Mouse (Mus musculus): ENCODE measurements at regions not wholly inside any gene's neighbourhood (a gene's known extent, or its start where the extent isn't known, plus 50 kb on each side); places are given as distances from the start of the nearest gene placed in this dataset.
"Not testable (repeated sequence)": the region's sequence is repeated elsewhere in the genome, so short reads cannot be mapped to it uniquely, and the experiment has no call there.

DNA sequence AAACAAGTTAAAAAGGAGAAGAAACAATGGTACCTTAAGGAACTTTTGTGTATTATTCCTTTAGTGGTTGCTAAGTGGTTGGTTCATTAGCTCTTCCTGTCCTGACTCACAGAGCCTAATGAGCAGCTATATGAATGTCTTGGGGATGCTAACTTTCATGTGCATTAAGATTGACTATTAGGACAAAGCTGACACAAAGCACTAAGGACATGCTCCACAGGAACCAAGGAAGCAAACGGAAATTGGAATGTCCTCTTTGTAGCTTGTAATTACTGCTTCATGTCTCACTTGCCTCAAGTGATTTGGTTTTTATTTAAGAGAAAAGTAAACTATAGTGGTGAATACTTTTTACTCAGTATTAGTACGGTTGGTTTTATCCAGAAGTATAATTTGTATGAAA is 627.2 kb downstream of the Hdgfl1 start:
- Histone ChIP-seq H3K4me3 (no peak overlapping the region), H3K4me1 (ENCODE audit: control insufficient read depth, insufficient read depth, low read length) (no peaks in the 10 kb centered on the region), H3K36me3 (ENCODE audit: control insufficient read depth, insufficient read depth, low read length) (no peaks in the 10 kb centered on the region), H3K27ac (no peak overlapping the region), H3K79me2 (replicated peaks; ENCODE audit: control insufficient read depth, insufficient read depth, low read length) (no peaks in the 10 kb centered on the region), H3K27me3 (ENCODE audit: control insufficient read depth, insufficient read depth, low read length) (no peaks in the 10 kb centered on the region), H3K9ac (ENCODE audit: low read depth, low read length) (no peak overlapping the region)
- DNase-seq: no peak
- 94% methylated on average over 2 of the region's 2 CpGs for WGBS
- intact Hi-C loops (cut with DNase I): no loop called here
- no peak for TF ChIP-seq POLR2A (IDR thresholded peaks at IDR 0.05; ENCODE audit: insufficient read depth, low read depth, low read length)
- TF ChIP-seq EP300 (IDR thresholded peaks at IDR 0.05; ENCODE audit: insufficient read depth, low read depth, low read length): no peak
- no peak for TF ChIP-seq CTCF (IDR thresholded peaks at IDR 0.05)

DNA sequence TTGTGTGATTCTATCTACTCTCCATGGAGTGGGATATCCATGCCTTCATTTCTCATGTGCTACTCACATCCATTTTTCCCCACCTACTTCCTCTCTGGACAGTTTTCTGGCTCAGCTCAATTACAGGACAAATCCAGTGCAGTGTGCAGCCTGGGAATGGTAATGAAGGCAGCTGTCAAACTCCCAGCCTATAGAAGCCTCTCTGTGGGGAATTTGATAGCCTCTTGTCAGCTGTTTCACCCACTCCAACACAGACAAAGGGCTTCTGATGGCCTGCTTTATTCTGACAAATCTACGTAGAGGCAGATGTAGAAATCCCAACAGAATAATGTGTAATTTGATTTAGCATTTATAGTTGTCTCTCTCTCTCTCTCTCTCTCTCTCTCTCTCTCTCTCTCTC is 650.6 kb downstream of the Hdgfl1 start:
- 69% methylated on average over 1 of the region's 1 CpGs for WGBS

DNA sequence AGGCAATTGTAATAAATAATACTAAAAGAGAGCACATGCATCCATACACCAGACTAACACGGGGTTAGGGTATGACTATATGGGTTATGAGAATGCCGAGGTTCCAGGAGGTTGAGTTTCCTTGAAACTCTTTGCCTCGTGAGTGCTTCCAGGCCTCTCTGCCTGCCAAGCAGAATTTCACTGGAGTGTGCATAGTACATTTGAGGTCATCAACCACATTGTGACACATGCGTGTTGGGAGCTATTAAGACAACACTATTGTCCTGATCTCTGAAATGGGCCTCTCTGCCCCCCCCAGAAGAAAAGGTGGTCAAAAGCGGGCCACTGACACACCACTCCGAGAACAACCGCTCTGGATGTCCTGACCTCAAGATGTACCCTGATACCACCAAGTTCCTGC is 655.8 kb downstream of the Hdgfl1 start:
- no peak for DNase-seq
- H3K4me3 ChIP-seq: no peak overlapping the region
- no peaks in the 10 kb centered on the region for H3K4me1 ChIP-seq (ENCODE audit: control insufficient read depth, insufficient read depth, low read length)
- TF ChIP-seq POLR2A (IDR thresholded peaks at IDR 0.05; ENCODE audit: insufficient read depth, low read depth, low read length) (no peak), CTCF (IDR thresholded peaks at IDR 0.05) (no peak), EP300 (IDR thresholded peaks at IDR 0.05; ENCODE audit: insufficient read depth, low read depth, low read length) (no peak)
- H3K27ac ChIP-seq: no peak overlapping the region
- H3K36me3 ChIP-seq (ENCODE audit: control insufficient read depth, insufficient read depth, low read length): no peaks in the 10 kb centered on the region
- intact Hi-C loops (cut with DNase I): no loop called here
- H3K27me3 ChIP-seq (ENCODE audit: control insufficient read depth, insufficient read depth, low read length): no peaks in the 10 kb centered on the region
- no peaks in the 10 kb centered on the region for H3K79me2 ChIP-seq (replicated peaks; ENCODE audit: control insufficient read depth, insufficient read depth, low read length)
- 91% methylated on average over 7 of the region's 7 CpGs for WGBS
- H3K9ac ChIP-seq (ENCODE audit: low read depth, low read length): no peak overlapping the region

More for the DNA sequence above, 650.6 kb downstream of the Hdgfl1 start:
- Histone ChIP-seq H3K9ac (ENCODE audit: low read depth, low read length) (no peak overlapping the region), H3K27me3 (ENCODE audit: control insufficient read depth, insufficient read depth, low read length) (no peaks in the 10 kb centered on the region), H3K79me2 (replicated peaks; ENCODE audit: control insufficient read depth, insufficient read depth, low read length) (no peaks in the 10 kb centered on the region), H3K36me3 (ENCODE audit: control insufficient read depth, insufficient read depth, low read length) (no peaks in the 10 kb centered on the region), H3K4me3 (no peak overlapping the region), H3K27ac (no peak overlapping the region), H3K4me1 (ENCODE audit: control insufficient read depth, insufficient read depth, low read length) (no peaks in the 10 kb centered on the region)
- DNase-seq: no peak
- intact Hi-C loops (cut with DNase I): no loop called here
- TF ChIP-seq EP300 (IDR thresholded peaks at IDR 0.05; ENCODE audit: insufficient read depth, low read depth, low read length): no peak
- TF ChIP-seq CTCF (IDR thresholded peaks at IDR 0.05): no peak
- TF ChIP-seq POLR2A (IDR thresholded peaks at IDR 0.05; ENCODE audit: insufficient read depth, low read depth, low read length): no peak

DNA sequence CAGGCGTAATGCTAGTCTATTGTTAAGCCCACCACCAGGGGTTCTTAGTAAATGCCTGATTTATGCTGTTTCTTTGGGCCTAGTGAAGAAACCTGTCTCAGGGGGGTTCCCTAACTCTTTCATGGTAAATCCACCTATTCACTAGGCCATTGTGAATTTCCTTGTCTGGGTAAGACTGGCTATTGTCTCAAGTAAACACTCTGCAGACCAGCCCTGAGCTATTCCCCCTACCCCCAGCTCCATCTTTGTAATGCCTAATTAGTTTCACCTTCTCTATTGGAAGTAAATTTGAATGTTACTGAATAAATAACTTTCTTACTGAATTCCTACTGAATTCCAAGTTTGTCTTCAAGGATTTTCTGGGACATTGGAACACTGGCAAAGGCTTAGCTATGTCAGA is 656.2 kb downstream of the Hdgfl1 start:
- H3K9ac ChIP-seq (ENCODE audit: low read depth, low read length); DNase-seq; H3K79me2 ChIP-seq (replicated peaks; ENCODE audit: control insufficient read depth, insufficient read depth, low read length); H3K4me3 ChIP-seq; H3K27me3 ChIP-seq (ENCODE audit: control insufficient read depth, insufficient read depth, low read length); intact Hi-C loops (cut with DNase I); H3K36me3 ChIP-seq (ENCODE audit: control insufficient read depth, insufficient read depth, low read length); H3K27ac ChIP-seq; H3K4me1 ChIP-seq (ENCODE audit: control insufficient read depth, insufficient read depth, low read length): not testable (repeated sequence)
- WGBS: 77% methylated on average over 1 of the region's 1 CpGs

DNA sequence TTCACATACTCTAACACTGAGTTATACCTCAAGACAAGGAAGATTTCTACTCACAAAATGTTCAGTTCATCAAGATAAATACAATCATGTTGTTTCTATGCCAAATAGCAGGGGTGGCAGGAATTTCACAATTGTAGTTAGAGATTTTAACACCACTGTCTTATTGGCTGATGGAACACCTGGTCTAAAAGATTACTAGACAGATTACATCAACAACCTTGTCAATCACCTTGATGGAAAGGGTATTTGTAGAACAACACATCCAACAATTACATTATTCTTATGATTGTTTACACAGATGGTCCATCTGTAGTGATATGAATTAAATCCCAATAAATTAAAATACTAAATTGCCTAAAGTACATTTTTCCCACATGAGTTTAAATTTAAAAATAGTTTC is 657.4 kb downstream of the Hdgfl1 start:
- Histone ChIP-seq H3K27ac (no peak overlapping the region), H3K4me1 (ENCODE audit: control insufficient read depth, insufficient read depth, low read length) (no peaks in the 10 kb centered on the region), H3K27me3 (ENCODE audit: control insufficient read depth, insufficient read depth, low read length) (no peaks in the 10 kb centered on the region), H3K36me3 (ENCODE audit: control insufficient read depth, insufficient read depth, low read length) (no peaks in the 10 kb centered on the region), H3K79me2 (replicated peaks; ENCODE audit: control insufficient read depth, insufficient read depth, low read length) (no peaks in the 10 kb centered on the region), H3K9ac (ENCODE audit: low read depth, low read length) (no peak overlapping the region), H3K4me3 (no peak overlapping the region)
- TF ChIP-seq EP300 (IDR thresholded peaks at IDR 0.05; ENCODE audit: insufficient read depth, low read depth, low read length) (no peak), POLR2A (IDR thresholded peaks at IDR 0.05; ENCODE audit: insufficient read depth, low read depth, low read length) (no peak), CTCF (IDR thresholded peaks at IDR 0.05) (no peak)
- DNase-seq: no peak
- intact Hi-C loops (cut with DNase I): no loop called here

DNA sequence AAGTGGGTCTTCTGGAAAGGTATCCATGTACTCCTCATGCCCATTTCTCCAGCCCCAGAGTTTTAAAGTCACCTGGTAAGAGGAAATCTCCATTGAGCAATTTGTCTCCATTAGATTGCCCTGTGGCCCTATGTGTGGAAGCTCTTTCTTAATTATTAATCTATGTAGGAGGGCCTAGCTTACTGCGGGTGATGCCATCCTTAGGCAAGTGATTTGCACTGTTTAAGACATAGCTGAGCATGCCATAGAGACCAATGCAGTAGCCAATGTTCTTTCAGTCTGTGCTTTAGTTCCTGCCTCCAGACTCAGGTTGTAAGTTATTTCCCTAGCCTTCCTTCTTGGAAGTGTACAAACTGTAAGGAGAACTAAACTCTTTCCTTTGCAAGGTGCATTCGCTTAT is 661.0 kb downstream of the Hdgfl1 start:
- Histone ChIP-seq H3K36me3 (ENCODE audit: control insufficient read depth, insufficient read depth, low read length) (no peaks in the 10 kb centered on the region), H3K9ac (ENCODE audit: low read depth, low read length) (no peak overlapping the region), H3K27ac (no peak overlapping the region), H3K4me3 (no peak overlapping the region), H3K4me1 (ENCODE audit: control insufficient read depth, insufficient read depth, low read length) (no peaks in the 10 kb centered on the region), H3K79me2 (replicated peaks; ENCODE audit: control insufficient read depth, insufficient read depth, low read length) (no peaks in the 10 kb centered on the region), H3K27me3 (ENCODE audit: control insufficient read depth, insufficient read depth, low read length) (no peaks in the 10 kb centered on the region)
- TF ChIP-seq CTCF (IDR thresholded peaks at IDR 0.05) (no peak), EP300 (IDR thresholded peaks at IDR 0.05; ENCODE audit: insufficient read depth, low read depth, low read length) (no peak), POLR2A (IDR thresholded peaks at IDR 0.05; ENCODE audit: insufficient read depth, low read depth, low read length) (no peak)
- DNase-seq: no peak
- WGBS: 95% methylated on average over 2 of the region's 2 CpGs
- intact Hi-C loops (cut with DNase I): no loop called here

DNA sequence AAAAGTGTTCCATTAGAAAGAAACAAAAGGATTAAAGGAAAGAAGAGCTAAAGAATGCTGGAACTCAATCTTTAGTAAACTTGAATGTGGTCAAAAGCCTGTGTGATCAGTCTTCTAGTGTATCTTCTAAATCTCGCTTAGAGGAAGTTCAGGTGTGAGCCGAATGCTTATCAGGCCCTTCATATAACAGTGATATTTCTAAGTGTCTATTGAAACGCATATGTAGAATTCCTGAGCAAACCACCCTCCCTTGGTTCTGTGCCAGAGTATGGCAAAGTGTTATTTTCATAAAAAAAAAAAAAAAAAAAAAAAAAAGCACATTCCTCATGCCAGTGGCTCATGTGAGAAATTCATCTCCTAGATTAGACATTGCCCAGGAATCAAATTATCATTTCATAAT is 681.2 kb downstream of the Hdgfl1 start:
- Histone ChIP-seq H3K9ac (ENCODE audit: low read depth, low read length) (no peak overlapping the region), H3K79me2 (replicated peaks; ENCODE audit: control insufficient read depth, insufficient read depth, low read length) (no peaks in the 10 kb centered on the region), H3K4me3 (no peak overlapping the region), H3K36me3 (ENCODE audit: control insufficient read depth, insufficient read depth, low read length) (no peaks in the 10 kb centered on the region), H3K27ac (no peak overlapping the region), H3K4me1 (ENCODE audit: control insufficient read depth, insufficient read depth, low read length) (no peaks in the 10 kb centered on the region), H3K27me3 (ENCODE audit: control insufficient read depth, insufficient read depth, low read length) (no peaks in the 10 kb centered on the region)
- DNase-seq: no peak
- TF ChIP-seq CTCF (IDR thresholded peaks at IDR 0.05) (no peak), POLR2A (IDR thresholded peaks at IDR 0.05; ENCODE audit: insufficient read depth, low read depth, low read length) (no peak), EP300 (IDR thresholded peaks at IDR 0.05; ENCODE audit: insufficient read depth, low read depth, low read length) (no peak)
- WGBS: 63% methylated on average over 3 of the region's 3 CpGs
- intact Hi-C loops (cut with DNase I): no loop called here
